Mouse (Mus musculus) neural tube, embryonic 14.5 days (tissue): Measurements from ENCODE around the gene Bin2. TPM values are rescaled to one million over a fixed set of nuclear protein-coding genes. Genes with fewer than 3 reads are reported as not detected.

Experiments used
- ATAC-seq: fragments of 200-750 bp; cut with Nextera tagmentation; 2 replicates; pipeline ENCODE4 v1.8.0; 2017; ENCODE audit warnings: low read depth, mild to moderate bottlenecking, moderate TSS enrichment, moderate library complexity
- H3K27ac ChIP-seq: fragments of 300-500 bp; sonication (generic); 2 replicates; pipeline ENCODE4 v1.5.1; 2014; ENCODE audit warnings: low read depth, mild to moderate bottlenecking, control low read depth, low read length, moderate library complexity, mixed read lengths
- H3K27me3 ChIP-seq: fragments of 300-500 bp; sonication (generic); 2 replicates; pipeline ENCODE4 v1.6.1; 2014; ENCODE audit warnings: low read length; ENCODE audit not compliant: control insufficient read depth, insufficient read depth
- H3K36me3 ChIP-seq: fragments of 300-500 bp; sonication (generic); 2 replicates; pipeline ENCODE4 v1.6.1; 2014; ENCODE audit warnings: low read length, mixed read lengths; ENCODE audit not compliant: control insufficient read depth, insufficient read depth
- H3K4me1 ChIP-seq: fragments of 300-500 bp; sonication (generic); 2 replicates; pipeline ENCODE4 v1.6.1; 2014; ENCODE audit warnings: low read length; ENCODE audit not compliant: control insufficient read depth, insufficient read depth
- H3K4me2 ChIP-seq: fragments of 300-500 bp; sonication (generic); 2 replicates; pipeline ENCODE4 v1.6.1; 2014; ENCODE audit warnings: mild to moderate bottlenecking, low read depth, low read length, control low read depth
- H3K4me3 ChIP-seq: fragments of 300-500 bp; sonication (generic); 2 replicates; pipeline ENCODE4 v1.5.1; 2014; ENCODE audit warnings: low read depth, low read length, control low read depth, mixed read lengths
- H3K9ac ChIP-seq: fragments of 300-500 bp; sonication (generic); replicated peaks from 2 replicates; pipeline ENCODE4 v1.6.1; 2014; ENCODE audit warnings: low read depth, mild to moderate bottlenecking, control low read depth, low read length, mixed read lengths
- H3K9me3 ChIP-seq: fragments of 300-500 bp; sonication (generic); 2 replicates; pipeline ENCODE4 v1.6.1; 2016; ENCODE audit warnings: low read length; ENCODE audit not compliant: control insufficient read depth
- WGBS: fragments of 180-500 bp; shearing (Covaris S2); extraction: QIAGEN DNeasy Blood & Tissue Kit; methylation state at CpG from one replicate; pipeline ENCODE4 v1.1.7; 2014; 5-methylcytosine and 5-hydroxymethylcytosine counted together
- polyA plus RNA-seq: library from polyadenylated mRNA; unstranded; fragments of >200 nt; fragmentation: Nextera tagmentation; extraction: Ambion mirVana; gene quantifications from 2 replicates; pipeline ENCODE4 v1.2.1, GENCODE M21; 2014

Gene Bin2
- polyA plus RNA-seq, 1 experiment from 2014 or later: 1.4 TPM

GRCm38 (mm10) chr15:100667420-100667819 is 1.9 kb downstream of the Bin2 start:
- no peaks in the 10 kb centered on the region for H3K27me3 ChIP-seq
- no peaks in the 10 kb centered on the region for H3K36me3 ChIP-seq
- no peak overlapping the region for H3K9ac ChIP-seq
- H3K9me3 ChIP-seq: no peaks in the 10 kb centered on the region
- H3K4me3 ChIP-seq: no peak overlapping the region
- WGBS: 40% methylated on average over 6 of the region's 6 CpGs
- no peak overlapping the region for H3K4me2 ChIP-seq
- no peak overlapping the region for H3K27ac ChIP-seq
- ATAC-seq: no peak
- H3K4me1 ChIP-seq: no peaks in the 10 kb centered on the region

- H3K27ac ChIP-seq: no peak overlapping the region
Observed at GRCm38 (mm10) chr15:100666851-100667250, 2.5 kb downstream of the Bin2 start.

GRCm38 (mm10) chr15:100666219-100666696 is 3.1 kb downstream of the Bin2 start:
- Histone ChIP-seq H3K4me2 (no peak overlapping the region), H3K36me3 (no peaks in the 10 kb centered on the region), H3K4me3 (no peak overlapping the region), H3K27me3 (no peaks in the 10 kb centered on the region), H3K9me3 (no peaks in the 10 kb centered on the region), H3K9ac (no peak overlapping the region), H3K4me1 (no peaks in the 10 kb centered on the region), H3K27ac (no peak overlapping the region)
- ATAC-seq: no peak
- WGBS: 3% methylated on average over 7 of the region's 7 CpGs

More at GRCm38 (mm10) chr15:100666851-100667250, 2.5 kb downstream of the Bin2 start:
- H3K4me2 ChIP-seq: no peak overlapping the region
- H3K27me3 ChIP-seq: no peaks in the 10 kb centered on the region
- H3K4me1 ChIP-seq: no peaks in the 10 kb centered on the region
- H3K9me3 ChIP-seq: no peaks in the 10 kb centered on the region
- WGBS: 16% methylated on average over 12 of the region's 12 CpGs
- H3K4me3 ChIP-seq: no peak overlapping the region
- no peak for ATAC-seq
- no peak overlapping the region for H3K9ac ChIP-seq
- no peaks in the 10 kb centered on the region for H3K36me3 ChIP-seq

- Histone ChIP-seq H3K4me2 (no peak overlapping the region), H3K4me1 (no peaks in the 10 kb centered on the region), H3K36me3 (no peaks in the 10 kb centered on the region), H3K4me3 (no peak overlapping the region), H3K9ac (no peak overlapping the region), H3K27ac (no peak overlapping the region), H3K27me3 (no peaks in the 10 kb centered on the region), H3K9me3 (no peaks in the 10 kb centered on the region)
- no peak for ATAC-seq
- 26% methylated on average over 9 of the region's 9 CpGs for WGBS
Observed at GRCm38 (mm10) chr15:100665411-100666218, 3.7 kb downstream of the Bin2 start.

- ATAC-seq: no peak
- Histone ChIP-seq H3K27ac (no peak overlapping the region), H3K4me2 (no peak overlapping the region), H3K27me3 (no peaks in the 10 kb centered on the region), H3K4me1 (no peaks in the 10 kb centered on the region), H3K36me3 (no peaks in the 10 kb centered on the region), H3K9ac (no peak overlapping the region), H3K9me3 (no peaks in the 10 kb centered on the region), H3K4me3 (no peak overlapping the region)
- WGBS: 75% methylated on average over 9 of the region's 9 CpGs
Observed at GRCm38 (mm10) chr15:100664813-100665274, 4.5 kb downstream of the Bin2 start.

GRCm38 (mm10) chr15:100660805-100661204 is 8.5 kb downstream of the Bin2 start:
- Histone ChIP-seq H3K9ac (no peak overlapping the region), H3K4me2 (no peak overlapping the region), H3K9me3 (no peaks in the 10 kb centered on the region), H3K36me3 (no peaks in the 10 kb centered on the region), H3K27ac (no peak overlapping the region), H3K4me1 (no peaks in the 10 kb centered on the region), H3K27me3 (no peaks in the 10 kb centered on the region), H3K4me3 (no peak overlapping the region)
- WGBS: 88% methylated on average over 5 of the region's 5 CpGs
- no peak for ATAC-seq

- Histone ChIP-seq H3K4me1 (no peaks in the 10 kb centered on the region), H3K27me3 (no peaks in the 10 kb centered on the region), H3K9ac (no peak overlapping the region), H3K36me3 (no peaks in the 10 kb centered on the region), H3K4me3 (no peak overlapping the region), H3K9me3 (no peaks in the 10 kb centered on the region), H3K27ac (no peak overlapping the region), H3K4me2 (no peak overlapping the region)
- WGBS: 81% methylated on average over 9 of the region's 9 CpGs
- ATAC-seq: no peak
Observed at GRCm38 (mm10) chr15:100660306-100660705, 9.0 kb downstream of the Bin2 start.

- no peak overlapping the region for H3K9ac ChIP-seq
- H3K4me2 ChIP-seq: no peak overlapping the region
- H3K27me3 ChIP-seq: no peaks in the 10 kb centered on the region
- H3K36me3 ChIP-seq: no peaks in the 10 kb centered on the region
- 90% methylated on average over 5 of the region's 5 CpGs for WGBS
- no peaks in the 10 kb centered on the region for H3K4me1 ChIP-seq
- ATAC-seq: no peak
- H3K9me3 ChIP-seq: no peaks in the 10 kb centered on the region
- no peak overlapping the region for H3K27ac ChIP-seq
- no peak overlapping the region for H3K4me3 ChIP-seq
Observed at GRCm38 (mm10) chr15:100655201-100655600, 14.2 kb downstream of the Bin2 start.

GRCm38 (mm10) chr15:100654271-100654670 is 15.1 kb downstream of the Bin2 start:
- WGBS: 88% methylated on average over 1 of the region's 1 CpGs
- Histone ChIP-seq H3K9ac (no peak overlapping the region), H3K36me3 (no peaks in the 10 kb centered on the region), H3K9me3 (no peaks in the 10 kb centered on the region), H3K27me3 (no peaks in the 10 kb centered on the region), H3K4me1 (no peaks in the 10 kb centered on the region), H3K27ac (no peak overlapping the region), H3K4me2 (no peak overlapping the region), H3K4me3 (no peak overlapping the region)
- no peak for ATAC-seq
